Mouse (Mus musculus) kidney, adult 2 months (tissue): ENCODE measurements around the gene Zbtb25.

Experiments
- CTCF ChIP-seq: fragments of 200-500 bp; conservative IDR thresholded peaks from 2 replicates; pipeline ENCODE4 v1.5.1; 2011; ENCODE audit warnings: low read depth, mild to moderate bottlenecking, control low read depth, low read length, moderate library complexity, mixed read lengths; ENCODE audit not compliant: insufficient read depth, insufficient read length
- POLR2A ChIP-seq: fragments of 200-500 bp; IDR thresholded peaks from one replicate; pipeline ENCODE4 v1.6.1; 2011; ENCODE audit warnings: low read depth, low read length, control low read depth

GRCm38 (mm10) chr12:76304199-76304598, 65.2 kb downstream of the Zbtb25 start:
- TF ChIP-seq CTCF (no peak), POLR2A (no peak)
